Mouse (Mus musculus): ENCODE measurements around the gene Tm7sf2. TPM values are rescaled to one million over a fixed set of nuclear protein-coding genes. Genes with fewer than 3 reads are reported as not detected.

The Tm7sf2 gene
- polyA plus RNA-seq, 2 experiments: 35.0 to 35.9 TPM

- peak overlapping the region; percentile 96 for H3K9ac ChIP-seq (replicated peaks)
- H3K27me3 ChIP-seq (ENCODE audit: control insufficient read depth, insufficient read depth, low read length): no peaks in the 10 kb centered on the region
- H3K4me2 ChIP-seq (ENCODE audit: low read depth): peak overlapping the region; percentile 91
- peaks cover 22 to 24% of the 10 kb centered on the region in 2 experiments for H3K4me1 ChIP-seq (replicated peaks; ENCODE audit: control insufficient read depth in 2 of 2, insufficient read depth in 2 of 2, low read length in 1 of 2)
- WGBS (ENCODE audit: insufficient replicate concordance): 20% methylated on average over 5 of the region's 5 CpGs
- no peak for ATAC-seq (ENCODE audit: insufficient read depth)
- H3K9me3 ChIP-seq (ENCODE audit: control insufficient read depth, low read length): no peaks in the 10 kb centered on the region
- TF ChIP-seq CTCF (IDR thresholded peaks at IDR 0.05; ENCODE audit: low read depth) (no peak), EP300 (IDR thresholded peaks at IDR 0.05; ENCODE audit: low read depth) (no peak)
- peaks cover 45% of the 10 kb centered on the region for H3K36me3 ChIP-seq (replicated peaks; ENCODE audit: control insufficient read depth, insufficient read depth, low read depth)
- peak overlapping the region; percentile 82 to 97 for H3K4me3 ChIP-seq (ENCODE audit: insufficient read depth in 1 of 2, low read depth in 2 of 2, low read length in 2 of 2)
- DNase-seq (ENCODE audit: low read depth in 3 of 3, low spot score in 3 of 3): no peak
- H3K27ac ChIP-seq: peak overlapping the region; percentile 76
These were observed 9.7 kb downstream of the Tm7sf2 start for GRCm38 (mm10) chr19:6058513-6058912.

GRCm38 (mm10) chr19:6057313-6058096, 10.7 kb downstream of the Tm7sf2 start, which contains the start of the genes Mrpl49 and Fau:
Gene Mrpl49 (minus strand): TSS chr19:6057785.
Gene Fau (plus strand): TSS chr19:6057844.
- Histone ChIP-seq H3K4me3 (ENCODE audit: insufficient read depth in 1 of 2, low read depth in 2 of 2, low read length in 2 of 2) (peak within 1 kb of the TSS; percentile 82 to 97), H3K27ac (peak within 1 kb of the TSS; percentile 76), H3K36me3 (replicated peaks; ENCODE audit: control insufficient read depth, insufficient read depth, low read depth) (peaks cover 54% of the 10 kb centered on the region), H3K4me2 (ENCODE audit: low read depth) (peak within 1 kb of the TSS; percentile 91), H3K9ac (replicated peaks) (peak within 1 kb of the TSS; percentile 96), H3K9me3 (ENCODE audit: control insufficient read depth, low read length) (no peaks in the 10 kb centered on the region), H3K27me3 (ENCODE audit: control insufficient read depth, insufficient read depth, low read length) (no peaks in the 10 kb centered on the region), H3K4me1 (replicated peaks; ENCODE audit: control insufficient read depth in 2 of 2, insufficient read depth in 2 of 2, low read length in 1 of 2) (peaks cover 20 to 21% of the 10 kb centered on the region in 2 experiments)
- no peak for TF ChIP-seq EP300 (IDR thresholded peaks at IDR 0.05; ENCODE audit: low read depth)
- no peak for TF ChIP-seq CTCF (IDR thresholded peaks at IDR 0.05; ENCODE audit: low read depth)
- WGBS (ENCODE audit: insufficient replicate concordance): under 1% methylated on average over 63 of the region's 63 CpGs
- ATAC-seq (ENCODE audit: insufficient read depth) (peak; percentile 78), DNase-seq (ENCODE audit: low read depth in 3 of 3, low spot score in 3 of 3) (peak; percentile 91 to 95 (median 93))

DNA sequence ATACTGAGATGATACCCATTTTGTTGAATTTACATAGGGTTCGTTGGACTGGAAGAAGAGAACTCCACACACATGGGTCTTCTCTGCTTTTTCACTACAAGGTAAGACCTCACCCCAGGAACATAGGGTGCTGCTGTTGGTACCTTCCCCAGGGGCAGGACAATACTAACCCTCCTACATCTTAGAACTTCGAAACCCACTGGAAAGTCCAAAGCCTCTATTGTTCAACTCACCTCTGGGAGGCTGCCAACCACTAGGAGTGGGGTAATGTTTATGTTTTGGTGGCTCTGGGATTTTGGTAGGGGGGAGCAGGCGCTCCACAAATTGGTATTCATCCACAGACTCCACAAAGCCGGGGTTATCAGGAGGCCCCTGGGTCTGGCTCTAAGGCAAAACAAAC, 11.5 kb downstream of the Tm7sf2 start:
- peaks cover 16 to 17% of the 10 kb centered on the region in 2 experiments for H3K4me1 ChIP-seq (replicated peaks; ENCODE audit: control insufficient read depth in 2 of 2, insufficient read depth in 2 of 2, low read length in 1 of 2)
- H3K27ac ChIP-seq: no peak overlapping the region
- H3K9ac ChIP-seq (replicated peaks): peak overlapping the region; percentile 78
- no peak for DNase-seq (ENCODE audit: low read depth in 3 of 3, low spot score in 3 of 3)
- peak overlapping the region; percentile 71 to 97 for H3K4me3 ChIP-seq (ENCODE audit: insufficient read depth in 1 of 2, low read depth in 2 of 2, low read length in 2 of 2)
- TF ChIP-seq EP300 (IDR thresholded peaks at IDR 0.05; ENCODE audit: low read depth) (no peak), CTCF (IDR thresholded peaks at IDR 0.05; ENCODE audit: low read depth) (no peak)
- no peak for ATAC-seq (ENCODE audit: insufficient read depth)
- H3K36me3 ChIP-seq (replicated peaks; ENCODE audit: control insufficient read depth, insufficient read depth, low read depth): peaks cover 62% of the 10 kb centered on the region
- no peaks in the 10 kb centered on the region for H3K9me3 ChIP-seq (ENCODE audit: control insufficient read depth, low read length)
- 40% methylated on average over 4 of the region's 4 CpGs for WGBS (ENCODE audit: insufficient replicate concordance)
- H3K4me2 ChIP-seq (ENCODE audit: low read depth): peak overlapping the region; percentile 81
- no peaks in the 10 kb centered on the region for H3K27me3 ChIP-seq (ENCODE audit: control insufficient read depth, insufficient read depth, low read length)

DNA sequence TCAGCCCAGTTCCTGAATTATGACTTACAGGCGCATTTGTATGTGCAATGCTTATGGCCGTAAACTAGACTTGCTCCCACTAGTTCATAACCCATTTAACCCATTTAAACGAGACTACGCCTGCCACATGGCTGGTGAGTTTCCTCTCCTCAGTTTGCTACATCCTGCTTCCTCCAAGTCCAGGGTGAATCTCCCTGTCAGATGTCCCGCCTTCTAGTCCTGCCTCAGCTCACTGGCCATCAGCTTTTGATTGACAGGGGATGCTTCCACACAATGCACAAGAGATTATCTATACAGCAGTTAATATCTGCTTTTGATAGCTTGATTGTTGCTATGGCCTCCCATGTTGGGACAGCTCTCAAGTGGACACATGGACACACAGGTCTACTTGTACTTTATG, 13.9 kb downstream of the Tm7sf2 start:
- Histone ChIP-seq H3K4me3 (ENCODE audit: insufficient read depth in 1 of 2, low read depth in 2 of 2, low read length in 2 of 2) (no peak overlapping the region), H3K4me1 (replicated peaks; ENCODE audit: control insufficient read depth in 2 of 2, insufficient read depth in 2 of 2, low read length in 1 of 2) (peaks cover 13% of the 10 kb centered on the region in 2 experiments), H3K27ac (no peak overlapping the region), H3K36me3 (replicated peaks; ENCODE audit: control insufficient read depth, insufficient read depth, low read depth) (peaks cover 75% of the 10 kb centered on the region), H3K27me3 (ENCODE audit: control insufficient read depth, insufficient read depth, low read length) (no peaks in the 10 kb centered on the region), H3K4me2 (ENCODE audit: low read depth) (no peak overlapping the region), H3K9me3 (ENCODE audit: control insufficient read depth, low read length) (no peaks in the 10 kb centered on the region), H3K9ac (replicated peaks) (no peak overlapping the region)
- no peak for DNase-seq (ENCODE audit: low read depth in 3 of 3, low spot score in 3 of 3)
- ATAC-seq (ENCODE audit: insufficient read depth): no peak
- TF ChIP-seq CTCF (IDR thresholded peaks at IDR 0.05; ENCODE audit: low read depth) (no peak), EP300 (IDR thresholded peaks at IDR 0.05; ENCODE audit: low read depth) (no peak)
- WGBS (ENCODE audit: insufficient replicate concordance): 81% methylated on average over 5 of the region's 5 CpGs

DNA sequence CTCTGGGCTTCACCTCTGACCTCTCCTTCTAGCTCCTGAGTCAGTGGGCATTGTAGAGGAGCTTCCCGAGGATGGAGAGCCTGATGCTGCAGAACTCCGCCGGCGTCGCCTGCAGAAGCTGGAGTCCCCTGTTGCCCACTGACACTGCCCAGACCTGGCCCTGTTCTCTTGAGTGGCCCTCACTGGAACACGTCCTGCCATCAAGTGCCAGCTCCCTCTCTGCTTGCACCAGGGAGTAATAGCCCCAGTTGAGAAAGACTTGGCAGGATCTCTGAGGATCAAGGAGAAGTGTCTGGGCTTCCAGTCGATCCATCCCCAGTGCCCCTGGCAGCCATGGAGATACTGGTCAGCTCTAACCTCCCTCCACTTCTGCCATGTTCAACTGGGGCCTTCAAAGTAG, 15.7 kb downstream of the Tm7sf2 start:
- H3K36me3 ChIP-seq (replicated peaks; ENCODE audit: control insufficient read depth, insufficient read depth, low read depth): peaks cover 77% of the 10 kb centered on the region
- no peak for ATAC-seq (ENCODE audit: insufficient read depth)
- H3K27ac ChIP-seq: no peak overlapping the region
- TF ChIP-seq EP300 (IDR thresholded peaks at IDR 0.05; ENCODE audit: low read depth) (no peak), CTCF (IDR thresholded peaks at IDR 0.05; ENCODE audit: low read depth) (no peak)
- H3K4me1 ChIP-seq (replicated peaks; ENCODE audit: control insufficient read depth in 2 of 2, insufficient read depth in 2 of 2, low read length in 1 of 2): peaks cover 19 to 20% of the 10 kb centered on the region in 2 experiments
- no peak overlapping the region for H3K4me3 ChIP-seq (ENCODE audit: insufficient read depth in 1 of 2, low read depth in 2 of 2, low read length in 2 of 2)
- no peaks in the 10 kb centered on the region for H3K27me3 ChIP-seq (ENCODE audit: control insufficient read depth, insufficient read depth, low read length)
- H3K4me2 ChIP-seq (ENCODE audit: low read depth): no peak overlapping the region
- DNase-seq (ENCODE audit: low read depth in 3 of 3, low spot score in 3 of 3): no peak
- 85% methylated on average over 7 of the region's 7 CpGs for WGBS (ENCODE audit: insufficient replicate concordance)
- no peaks in the 10 kb centered on the region for H3K9me3 ChIP-seq (ENCODE audit: control insufficient read depth, low read length)
- H3K9ac ChIP-seq (replicated peaks): no peak overlapping the region

Measured in liver, embryonic 14.5 days (tissue).